Mouse (Mus musculus): ENCODE measurements around the gene Lmo3. TPM values are rescaled to one million over a fixed set of nuclear protein-coding genes. Genes with fewer than 3 reads are reported as not detected.

The Lmo3 gene
- polyA plus RNA-seq, 1 experiment = not detected

GRCm38 (mm10) chr6:138582506-138583000, 785 bp upstream of the Lmo3 start:
- TF ChIP-seq CTCF (IDR thresholded peaks at IDR 0.05; ENCODE audit: extremely low read depth, insufficient read depth, insufficient read length, insufficient replicate concordance) = no peak
- TF ChIP-seq POLR2A (IDR thresholded peaks at IDR 0.05; ENCODE audit: low read depth, low read length) = no peak
- no peak overlapping the region for H3K27ac ChIP-seq (ENCODE audit: insufficient read depth, low read length)
- H3K36me3 ChIP-seq (ENCODE audit: control insufficient read depth, insufficient read depth, low read length) = no peaks in the 10 kb centered on the region
- DNase-seq (ENCODE audit: low read depth in 1 of 2, low spot score in 2 of 2) = no peak
- no peak overlapping the region for H3K4me3 ChIP-seq (ENCODE audit: extremely low read depth, insufficient read depth, insufficient read length)
- WGBS = 84% methylated on average over 4 of the region's 4 CpGs
- H3K27me3 ChIP-seq (ENCODE audit: control insufficient read depth, insufficient read depth, low read length) = no peaks in the 10 kb centered on the region
- no peaks in the 10 kb centered on the region for H3K4me1 ChIP-seq (ENCODE audit: control insufficient read depth, insufficient read depth, insufficient read length)

GRCm38 (mm10) chr6:138580491-138581076, 1.2 kb downstream of the Lmo3 start:
- WGBS = 89% methylated on average over 9 of the region's 9 CpGs
- no peaks in the 10 kb centered on the region for H3K27me3 ChIP-seq (ENCODE audit: control insufficient read depth, insufficient read depth, low read length)
- H3K4me1 ChIP-seq (ENCODE audit: control insufficient read depth, insufficient read depth, insufficient read length) = no peaks in the 10 kb centered on the region
- no peak for DNase-seq (ENCODE audit: low read depth in 1 of 2, low spot score in 2 of 2)
- H3K4me3 ChIP-seq (ENCODE audit: extremely low read depth, insufficient read depth, insufficient read length) = no peak overlapping the region
- H3K36me3 ChIP-seq (ENCODE audit: control insufficient read depth, insufficient read depth, low read length) = no peaks in the 10 kb centered on the region
- H3K27ac ChIP-seq (ENCODE audit: insufficient read depth, low read length) = no peak overlapping the region
- TF ChIP-seq CTCF (IDR thresholded peaks at IDR 0.05; ENCODE audit: extremely low read depth, insufficient read depth, insufficient read length, insufficient replicate concordance) = no peak
- no peak for TF ChIP-seq POLR2A (IDR thresholded peaks at IDR 0.05; ENCODE audit: low read depth, low read length)

GRCm38 (mm10) chr6:138563416-138563815, 18.4 kb downstream of the Lmo3 start:
- DNase-seq (ENCODE audit: low read depth in 1 of 2, low spot score in 2 of 2) = no peak
- H3K4me3 ChIP-seq (ENCODE audit: extremely low read depth, insufficient read depth, insufficient read length) = no peak overlapping the region
- no peaks in the 10 kb centered on the region for H3K4me1 ChIP-seq (ENCODE audit: control insufficient read depth, insufficient read depth, insufficient read length)
- H3K27me3 ChIP-seq (ENCODE audit: control insufficient read depth, insufficient read depth, low read length) = no peaks in the 10 kb centered on the region
- TF ChIP-seq CTCF (IDR thresholded peaks at IDR 0.05; ENCODE audit: extremely low read depth, insufficient read depth, insufficient read length, insufficient replicate concordance) (no peak), POLR2A (IDR thresholded peaks at IDR 0.05; ENCODE audit: low read depth, low read length) (no peak)
- no peaks in the 10 kb centered on the region for H3K36me3 ChIP-seq (ENCODE audit: control insufficient read depth, insufficient read depth, low read length)
- 86% methylated on average over 2 of the region's 2 CpGs for WGBS
- H3K27ac ChIP-seq (ENCODE audit: insufficient read depth, low read length) = no peak overlapping the region

- no peak for DNase-seq (ENCODE audit: low read depth in 1 of 2, low spot score in 2 of 2)
- no peak overlapping the region for H3K4me3 ChIP-seq (ENCODE audit: extremely low read depth, insufficient read depth, insufficient read length)
- H3K36me3 ChIP-seq (ENCODE audit: control insufficient read depth, insufficient read depth, low read length) = no peaks in the 10 kb centered on the region
- H3K4me1 ChIP-seq (ENCODE audit: control insufficient read depth, insufficient read depth, insufficient read length) = no peaks in the 10 kb centered on the region
- H3K27me3 ChIP-seq (ENCODE audit: control insufficient read depth, insufficient read depth, low read length) = no peaks in the 10 kb centered on the region
- no peak for TF ChIP-seq CTCF (IDR thresholded peaks at IDR 0.05; ENCODE audit: extremely low read depth, insufficient read depth, insufficient read length, insufficient replicate concordance)
- 79% methylated on average over 7 of the region's 7 CpGs for WGBS
- no peak overlapping the region for H3K27ac ChIP-seq (ENCODE audit: insufficient read depth, low read length)
Measured at GRCm38 (mm10) chr6:138552144-138552543, 29.6 kb downstream of the Lmo3 start.

GRCm38 (mm10) chr6:138534879-138535278, 46.9 kb downstream of the Lmo3 start:
- DNase-seq (ENCODE audit: low read depth in 1 of 2, low spot score in 2 of 2) = no peak

GRCm38 (mm10) chr6:138506642-138507041, 75.1 kb downstream of the Lmo3 start:
- no peak for DNase-seq (ENCODE audit: low read depth in 1 of 2, low spot score in 2 of 2)
- no peaks in the 10 kb centered on the region for H3K27me3 ChIP-seq (ENCODE audit: control insufficient read depth, insufficient read depth, low read length)
- TF ChIP-seq POLR2A (IDR thresholded peaks at IDR 0.05; ENCODE audit: low read depth, low read length) = no peak
- TF ChIP-seq CTCF (IDR thresholded peaks at IDR 0.05; ENCODE audit: extremely low read depth, insufficient read depth, insufficient read length, insufficient replicate concordance) = no peak
- no peak overlapping the region for H3K27ac ChIP-seq (ENCODE audit: insufficient read depth, low read length)
- no peaks in the 10 kb centered on the region for H3K4me1 ChIP-seq (ENCODE audit: control insufficient read depth, insufficient read depth, insufficient read length)
- WGBS = 73% methylated on average over 1 of the region's 1 CpGs
- no peaks in the 10 kb centered on the region for H3K36me3 ChIP-seq (ENCODE audit: control insufficient read depth, insufficient read depth, low read length)
- no peak overlapping the region for H3K4me3 ChIP-seq (ENCODE audit: extremely low read depth, insufficient read depth, insufficient read length)

More at GRCm38 (mm10) chr6:138534879-138535278, 46.9 kb downstream of the Lmo3 start:
- H3K27ac ChIP-seq (ENCODE audit: insufficient read depth, low read length) = no peak overlapping the region
- H3K4me1 ChIP-seq (ENCODE audit: control insufficient read depth, insufficient read depth, insufficient read length) = no peaks in the 10 kb centered on the region
- H3K36me3 ChIP-seq (ENCODE audit: control insufficient read depth, insufficient read depth, low read length) = no peaks in the 10 kb centered on the region
- no peak overlapping the region for H3K4me3 ChIP-seq (ENCODE audit: extremely low read depth, insufficient read depth, insufficient read length)
- H3K27me3 ChIP-seq (ENCODE audit: control insufficient read depth, insufficient read depth, low read length) = no peaks in the 10 kb centered on the region
- TF ChIP-seq POLR2A (IDR thresholded peaks at IDR 0.05; ENCODE audit: low read depth, low read length) (no peak), CTCF (IDR thresholded peaks at IDR 0.05; ENCODE audit: extremely low read depth, insufficient read depth, insufficient read length, insufficient replicate concordance) (no peak)
- WGBS = 66% methylated on average over 2 of the region's 2 CpGs

- no peak for DNase-seq (ENCODE audit: low read depth in 1 of 2, low spot score in 2 of 2)
- 88% methylated on average over 1 of the region's 1 CpGs for WGBS
- no peak for TF ChIP-seq POLR2A (IDR thresholded peaks at IDR 0.05; ENCODE audit: low read depth, low read length)
- TF ChIP-seq CTCF (IDR thresholded peaks at IDR 0.05; ENCODE audit: extremely low read depth, insufficient read depth, insufficient read length, insufficient replicate concordance) = no peak
- Histone ChIP-seq H3K36me3 (ENCODE audit: control insufficient read depth, insufficient read depth, low read length) (no peaks in the 10 kb centered on the region), H3K27me3 (ENCODE audit: control insufficient read depth, insufficient read depth, low read length) (no peaks in the 10 kb centered on the region), H3K4me1 (ENCODE audit: control insufficient read depth, insufficient read depth, insufficient read length) (no peaks in the 10 kb centered on the region), H3K4me3 (ENCODE audit: extremely low read depth, insufficient read depth, insufficient read length) (no peak overlapping the region), H3K27ac (ENCODE audit: insufficient read depth, low read length) (no peak overlapping the region)
Measured at GRCm38 (mm10) chr6:138503946-138504345, 77.8 kb downstream of the Lmo3 start.
